Mouse (Mus musculus): ENCODE measurements around the gene Zbtb40. TPM values are rescaled to one million over a fixed set of nuclear protein-coding genes. Genes with fewer than 3 reads are reported as not detected.

Zbtb40 gene
- polyA plus RNA-seq, 2 experiments from 2014 or later = 4.8 to 8.3 TPM

GRCm38 (mm10) chr4:136930474-136930873 lies 118.1 kb downstream of the Zbtb40 start:
- ATAC-seq = no peak

Other genes with a start within 250 kb of the Zbtb40 start
- not detected for gene Ephb2, start 212.8 kb downstream of the Zbtb40 start, polyA plus RNA-seq (2017; shearing (Covaris generic))
- 1 to 10 TPM; 2.0 to 3.4 TPM for gene C1qb, start 162.6 kb downstream of the Zbtb40 start, polyA plus RNA-seq (2017; shearing (Covaris generic))
- 1 to 10 TPM in 1 of 2 experiments, under 1 TPM in 1; 0.63 to 1.1 TPM for gene C1qc, start 155.7 kb downstream of the Zbtb40 start, polyA plus RNA-seq (2017; shearing (Covaris generic))
- gene C1qa, start 150.0 kb downstream of the Zbtb40 start, polyA plus RNA-seq (2017; shearing (Covaris generic)) = 1 to 10 TPM in 1 of 2 experiments, under 1 TPM in 1; 0.31 to 1.9 TPM
- not detected for gene Epha8, start 92.0 kb downstream of the Zbtb40 start, polyA plus RNA-seq (2017; shearing (Covaris generic))
- under 1 TPM in 1 of 2 experiments, not detected in 1; 0.32 TPM for gene Wnt4, start 228.7 kb upstream of the Zbtb40 start, polyA plus RNA-seq (2017; shearing (Covaris generic))

Data from CD4-positive, CD25-positive, alpha-beta regulatory T cell, adult 4 months (primary cell).